Mouse (Mus musculus) adrenal gland, adult 10 weeks (tissue): ENCODE results near the gene Pdf. TPM values are rescaled to one million over a fixed set of nuclear protein-coding genes. Genes with fewer than 3 reads are reported as not detected.

Experiments
- polyA plus RNA-seq: library from polyadenylated mRNA; stranded (reverse); fragments of 350-450 nt; fragmentation: Illumina TruSeq; extraction: RNeasy Lipid Tissue Mini Kit (QIAGEN cat#74804); gene quantifications from one replicate; pipeline ENCODE4 v1.2.3, GENCODE M21; 2014; ENCODE audit warnings: low read depth, low replicate concordance

Gene Pdf
- 108 TPM for polyA plus RNA-seq

GRCm38 (mm10) chr8:107048061-107048941 is at the start of gene Pdf:
Gene Pdf (minus strand): TSS chr8:107048614.

GRCm38 (mm10) chr8:107096366-107097036 is 48.1 kb upstream of the Pdf start, which contains the start of gene Terf2:
Gene Terf2 (minus strand): TSS chr8:107096547.

DNA sequence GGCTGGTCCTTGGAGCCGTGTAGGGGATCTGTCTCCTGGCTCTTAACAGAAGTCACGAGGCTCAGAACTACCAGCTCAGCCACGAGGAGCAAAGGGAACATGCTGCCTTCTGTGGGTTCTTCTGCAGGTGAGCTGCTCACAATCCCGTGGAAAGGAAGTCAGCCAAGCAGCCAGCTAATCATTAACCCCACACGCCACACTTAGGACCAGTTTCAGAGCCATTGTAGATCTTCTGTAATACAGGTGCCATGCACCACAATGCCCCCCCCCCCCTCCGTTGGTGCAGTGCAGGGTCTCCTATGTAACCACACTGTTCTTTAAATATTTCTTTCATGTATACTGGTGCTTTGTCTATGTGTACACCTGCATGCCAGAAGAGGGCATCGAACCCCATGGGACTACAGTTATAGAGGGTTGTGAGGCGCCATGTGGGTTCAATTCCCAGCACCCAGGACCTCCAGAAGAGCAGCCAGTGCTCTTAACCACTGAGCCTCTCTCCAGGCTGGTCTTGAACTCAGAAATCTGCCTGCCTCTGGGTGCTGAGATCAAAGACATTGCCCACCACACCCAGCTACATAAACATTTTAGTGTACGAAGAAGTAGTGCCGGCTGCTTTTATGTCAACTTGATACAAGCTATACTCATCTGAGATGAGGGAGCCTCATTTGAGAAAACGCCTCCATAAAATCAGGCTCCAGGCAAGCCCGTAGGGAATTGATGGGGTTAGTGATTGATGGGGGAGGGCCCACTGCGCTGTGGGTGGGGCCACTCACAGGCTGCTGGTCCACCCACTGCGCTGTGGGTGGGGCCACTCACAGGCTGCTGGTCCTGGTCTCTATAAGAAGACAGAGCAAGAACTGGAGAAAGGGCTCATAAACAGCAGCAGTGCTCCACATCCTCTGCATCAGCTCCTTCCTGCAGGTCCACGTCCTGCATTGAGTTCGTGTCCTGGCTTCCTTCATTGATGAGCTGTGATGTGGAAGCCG is 17.4 kb upstream of the Pdf start, which contains the start of gene Tmed6:
Gene Tmed6 (minus strand): TSS at position 134 of the 986 bp plus-strand sequence.

GRCm38 (mm10) chr8:107056076-107056972 is 7.9 kb upstream of the Pdf start, which contains the start of the genes Cog8 and Nip7:
Gene Cog8 (minus strand): TSS chr8:107056689.
Gene Nip7 (plus strand): TSS chr8:107056877.

GRCm38 (mm10) chr8:107030650-107031576 is 17.5 kb downstream of the Pdf start, which contains the start of gene Vps4a:
Gene Vps4a (plus strand): TSS chr8:107031222.

Other genes with a start within 250 kb of the Pdf start
- 0.29 TPM for gene Has3, start 178.4 kb downstream of the Pdf start, polyA plus RNA-seq
- gene Utp4, start 155.0 kb downstream of the Pdf start, polyA plus RNA-seq: 35.2 TPM
- gene Sntb2, start 112.9 kb downstream of the Pdf start, polyA plus RNA-seq: 36.1 TPM
- 53.2 TPM for gene Vps4a, start 17.4 kb downstream of the Pdf start, polyA plus RNA-seq
- 37.6 TPM for gene Cog8, start 8.1 kb upstream of the Pdf start, polyA plus RNA-seq
- 12.5 TPM for gene Nip7, start 8.3 kb upstream of the Pdf start, polyA plus RNA-seq
- gene Tmed6, start 17.0 kb upstream of the Pdf start, polyA plus RNA-seq: not detected
- gene Terf2, start 47.9 kb upstream of the Pdf start, polyA plus RNA-seq: 32.7 TPM
- 1,323 TPM for gene Cyb5b, start 102.0 kb upstream of the Pdf start, polyA plus RNA-seq
- 226 TPM for gene Nfat5, start 244.9 kb upstream of the Pdf start, polyA plus RNA-seq